Mouse (Mus musculus) intestine, embryonic 16.5 days (tissue): ENCODE results near the gene Mcm7. TPM values are rescaled to one million over a fixed set of nuclear protein-coding genes. Genes with fewer than 3 reads are reported as not detected.

Source experiments
- ATAC-seq: fragments of 200-750 bp; cut with Nextera tagmentation; 2 replicates; pipeline ENCODE4 v1.8.0; 2017; ENCODE audit warnings: moderate TSS enrichment, moderate library complexity
- H3K27ac ChIP-seq: fragments of 300-500 bp; sonication (generic); 2 replicates; pipeline ENCODE4 v1.5.1; 2014; ENCODE audit warnings: mild to moderate bottlenecking, low read length
- H3K27me3 ChIP-seq: fragments of 300-500 bp; sonication (generic); replicated peaks from 2 replicates; pipeline ENCODE4 v1.6.1; 2014; ENCODE audit warnings: low read length, control low read depth, mixed read lengths; ENCODE audit not compliant: control insufficient read depth, insufficient read depth
- H3K36me3 ChIP-seq: fragments of 300-500 bp; sonication (generic); 2 replicates; pipeline ENCODE4 v1.6.1; 2014; ENCODE audit warnings: low read length, control low read depth; ENCODE audit not compliant: control insufficient read depth, insufficient read depth
- H3K4me1 ChIP-seq: fragments of 300-500 bp; sonication (generic); 2 replicates; pipeline ENCODE4 v1.6.1; 2014; ENCODE audit warnings: low read length, control low read depth, mixed read lengths; ENCODE audit not compliant: control insufficient read depth, insufficient read depth
- H3K4me2 ChIP-seq: fragments of 300-500 bp; sonication (generic); 2 replicates; pipeline ENCODE4 v1.6.1; 2014; ENCODE audit warnings: low read depth, low read length, control low read depth
- H3K4me3 ChIP-seq: fragments of 300-500 bp; sonication (generic); 2 replicates; pipeline ENCODE4 v1.5.1; 2014; ENCODE audit warnings: mild to moderate bottlenecking, low read length
- H3K9ac ChIP-seq: fragments of 300-500 bp; sonication (generic); 2 replicates; pipeline ENCODE4 v1.6.1; 2014; ENCODE audit warnings: low read depth, low read length
- H3K9me3 ChIP-seq: fragments of 300-500 bp; sonication (generic); 2 replicates; pipeline ENCODE4 v1.6.1; 2016; ENCODE audit warnings: low read length, control low read depth; ENCODE audit not compliant: control insufficient read depth
- WGBS: fragments of 180-500 bp; shearing (Covaris S2); extraction: QIAGEN DNeasy Blood & Tissue Kit; methylation state at CpG from one replicate; pipeline ENCODE4 v1.1.7; 2014; 5-methylcytosine and 5-hydroxymethylcytosine counted together
- microRNA counts: library from miRNA; unstranded; fragments of <30 nt; microRNA quantifications from one replicate; lab custom pipeline; 2016
- microRNA-seq: library from miRNA; unstranded; fragments of <30 nt; microRNA quantifications from one replicate; pipeline ENCODE4, GENCODE M21; 2016
- polyA plus RNA-seq: library from polyadenylated mRNA; unstranded; fragments of >200 nt; fragmentation: Nextera tagmentation; extraction: Ambion mirVana; gene quantifications from 2 replicates; pipeline ENCODE4 v1.2.1, GENCODE M21; 2015

The Mcm7 gene
- polyA plus RNA-seq, 1 experiment from 2014 or later = 147 TPM

DNA sequence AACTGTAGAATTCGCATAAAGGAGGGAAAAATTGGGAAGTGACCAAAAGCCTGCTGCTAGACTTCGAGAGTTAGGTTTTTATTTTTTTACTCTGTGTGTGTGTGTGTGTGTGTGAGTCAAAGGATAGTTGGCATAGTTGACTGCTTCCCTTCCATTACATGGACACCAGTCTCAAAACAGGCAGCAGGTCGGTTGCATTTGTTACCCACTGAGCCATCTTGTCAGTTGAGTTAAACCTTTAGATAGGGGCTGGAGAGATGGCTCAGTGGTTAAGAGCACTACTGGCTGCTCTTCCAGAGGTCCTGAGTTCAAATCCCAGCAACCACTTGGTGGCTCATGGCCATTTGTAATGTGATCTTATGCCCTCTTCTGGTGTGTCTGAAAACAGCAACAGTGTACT is 54.2 kb downstream of the Mcm7 start:
- Histone ChIP-seq H3K9me3 (no peaks in the 10 kb centered on the region), H3K27me3 (no peaks in the 10 kb centered on the region), H3K4me3 (peak overlapping the region; percentile 59), H3K4me1 (peaks cover 11% of the 10 kb centered on the region; the same call in 1 of the 2 replicates), H3K9ac (peak overlapping the region; percentile 71), H3K27ac (no peak overlapping the region), H3K36me3 (peaks cover 1% of the 10 kb centered on the region), H3K4me2 (peak overlapping the region; percentile 58)
- ATAC-seq = no peak
- 63% methylated on average over 3 of the region's 3 CpGs for WGBS

DNA sequence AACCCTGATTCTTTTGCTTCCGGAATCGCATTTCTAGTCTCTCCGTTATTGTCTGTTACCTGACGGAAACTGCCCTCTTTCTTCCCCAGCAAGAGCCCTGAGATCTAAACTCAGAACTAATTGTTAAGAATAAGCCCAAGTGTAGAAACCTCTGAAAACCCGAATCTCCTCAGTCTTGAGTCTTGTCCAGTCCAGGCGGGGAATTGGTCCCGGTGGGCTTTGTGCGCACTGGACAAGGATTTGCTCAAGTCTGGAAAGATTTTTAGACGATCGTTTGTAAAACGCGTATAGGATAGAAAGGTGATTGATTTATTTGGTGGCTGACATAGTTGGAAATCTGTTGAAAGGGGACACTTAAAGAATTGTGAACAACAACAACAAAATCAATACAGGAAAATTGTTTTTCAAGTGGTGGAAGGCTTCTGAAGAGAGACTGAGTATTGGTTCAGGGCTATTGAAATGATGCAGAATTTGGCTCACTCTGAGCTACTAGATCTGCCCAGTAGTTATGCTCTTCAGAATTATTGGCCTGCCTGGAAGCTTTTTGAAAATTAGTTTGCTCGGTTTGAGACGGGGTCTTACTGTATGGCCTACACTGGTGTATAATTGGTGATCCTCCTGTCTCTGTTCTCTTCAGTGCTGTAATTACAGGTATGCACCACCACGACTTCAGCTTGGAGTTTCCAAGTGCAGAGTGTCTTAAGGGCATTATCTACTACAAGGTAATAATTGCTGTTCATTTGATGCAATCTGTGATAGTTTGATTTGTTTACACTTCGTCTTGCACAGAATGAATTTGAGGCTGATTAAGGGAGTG is 54.8 kb downstream of the Mcm7 start:
- Histone ChIP-seq H3K27ac (peak overlapping the region; percentile 88), H3K4me1 (peaks cover 11% of the 10 kb centered on the region; the same call in 1 of the 2 replicates), H3K9me3 (no peaks in the 10 kb centered on the region), H3K27me3 (no peaks in the 10 kb centered on the region), H3K4me3 (peak overlapping the region; percentile 59), H3K4me2 (peak overlapping the region; percentile 58), H3K36me3 (no peaks in the 10 kb centered on the region; the same call in 1 of the 2 replicates), H3K9ac (peak overlapping the region; percentile 71)
- ATAC-seq = peak; percentile 50
- 6% methylated on average over 16 of the region's 16 CpGs for WGBS

DNA sequence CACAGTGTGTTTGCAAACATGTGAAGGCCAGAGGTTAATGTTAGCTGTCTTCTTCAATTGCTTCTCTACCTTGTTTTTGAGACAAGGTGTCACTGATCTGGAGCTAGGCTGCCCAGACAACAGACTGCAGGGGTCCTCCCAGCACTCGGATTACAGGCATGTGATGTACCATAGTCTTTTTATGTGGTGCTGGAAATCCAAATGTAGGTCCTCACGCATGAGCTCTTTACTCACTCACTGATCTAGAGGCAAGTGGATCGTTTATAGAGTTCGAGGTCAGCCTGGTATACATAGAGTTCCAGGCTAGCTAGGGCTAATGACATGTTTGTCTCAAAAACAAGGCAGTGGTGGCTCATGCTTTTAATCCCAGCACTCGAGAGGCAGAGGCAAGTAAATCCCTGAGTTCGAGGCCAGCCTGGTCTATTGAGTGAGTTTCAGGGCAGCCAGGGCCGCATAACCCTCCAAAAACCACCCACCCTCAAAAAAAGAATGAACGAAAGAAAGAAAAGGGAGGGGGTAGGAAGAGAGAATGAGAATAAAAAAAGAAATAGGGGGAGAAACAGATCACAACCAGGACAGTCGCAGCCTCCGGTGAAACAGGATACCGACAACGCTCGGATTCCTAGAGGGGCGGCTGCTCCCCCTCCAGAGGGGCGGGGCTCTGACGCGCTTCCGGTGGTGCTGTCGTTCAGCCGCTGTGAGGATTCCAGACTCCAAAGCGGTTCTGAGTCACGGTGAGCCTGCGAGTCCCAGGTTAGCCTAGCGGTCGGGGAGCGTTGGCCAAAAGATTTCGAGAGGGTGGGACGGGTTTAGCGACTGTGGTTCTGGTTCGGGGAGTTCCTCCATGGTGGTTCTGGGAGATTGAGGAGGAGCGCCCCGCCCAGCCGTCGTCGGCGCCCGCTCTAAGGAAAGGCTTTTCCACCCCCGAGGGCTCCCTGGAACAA is 55.7 kb downstream of the Mcm7 start, which contains the start of gene Zscan21:
Zscan21 (plus strand) TSS at position 649 of the 944 bp plus-strand sequence.
- ATAC-seq = peak; percentile 99
- Histone ChIP-seq H3K36me3 (no peaks in the 10 kb centered on the region; the same call in 1 of the 2 replicates), H3K9me3 (no peaks in the 10 kb centered on the region), H3K4me2 (peak within 1 kb of the TSS; percentile 58), H3K4me1 (peaks cover 11% of the 10 kb centered on the region; the same call in 1 of the 2 replicates), H3K4me3 (peak within 1 kb of the TSS; percentile 59), H3K27me3 (no peaks in the 10 kb centered on the region), H3K27ac (peak within 1 kb of the TSS; percentile 88), H3K9ac (peak within 1 kb of the TSS; percentile 71)
- 6% methylated on average over 38 of the region's 38 CpGs for WGBS

MicroRNAs encoded within 50 kb of the gene (microRNA counts, 519-probe panel; counts per million panel counts)
- microRNA mmu-miR-106b (lab: Ali Mortazavi, UCI) (3,498 counts per million, percentile 89 among the panel's probes with 10 or more counts), microRNA mmu-miR-25 (lab: Ali Mortazavi, UCI) (4,033 counts per million, percentile 96 among the panel's probes with 10 or more counts), microRNA mmu-miR-93 (lab: Ali Mortazavi, UCI) (3,498 counts per million, percentile 89 among the panel's probes with 10 or more counts)

Small RNAs within 50 kb of the gene (microRNA-seq; reads per million reads assigned to microRNA genes)
- 6,441 reads per million, percentile 91 among the genes with 10 or more reads in this experiment for gene Mir106b
- 555 reads per million, percentile 68 among the genes with 10 or more reads in this experiment for gene Mir25
- 9,542 reads per million, percentile 93 among the genes with 10 or more reads in this experiment for gene Mir93

Other genes starting within 250 kb of the Mcm7 start
- gene Gjc3, start 209.3 kb downstream of the Mcm7 start, polyA plus RNA-seq = 0.34 and 0.50 TPM in 2 replicates
- 0.34 and 0.37 TPM in 2 replicates for gene Azgp1, start 190.9 kb downstream of the Mcm7 start, polyA plus RNA-seq
- gene Smok3a, start 151.2 kb downstream of the Mcm7 start, polyA plus RNA-seq = not detected in 2 replicates
- not detected in 2 replicates for gene Smok3b, start 151.0 kb downstream of the Mcm7 start, polyA plus RNA-seq
- not detected in 2 replicates for gene Smok3c, start 119.2 kb downstream of the Mcm7 start, polyA plus RNA-seq
- 11.1 and 12.3 TPM in 2 replicates for gene Zkscan1, start 87.3 kb downstream of the Mcm7 start, polyA plus RNA-seq
- 40.8 and 44.2 TPM in 2 replicates for gene Zscan21, start 55.5 kb downstream of the Mcm7 start, polyA plus RNA-seq
- gene Zfp113, start 16.7 kb downstream of the Mcm7 start, polyA plus RNA-seq = 11.7 and 11.8 TPM in 2 replicates
- 282 and 303 TPM in 2 replicates for gene Cops6, start 11.4 kb downstream of the Mcm7 start, polyA plus RNA-seq
- gene Ap4m1, start 420 bp downstream of the Mcm7 start, polyA plus RNA-seq = 16.7 and 17.1 TPM in 2 replicates
- gene Taf6, start 15.0 kb upstream of the Mcm7 start, polyA plus RNA-seq = 64.5 and 69.2 TPM in 2 replicates
- 29.9 and 33.7 TPM in 2 replicates for gene Cnpy4, start 15.1 kb upstream of the Mcm7 start, polyA plus RNA-seq
- 5.7 and 7.0 TPM in 2 replicates for gene Mblac1, start 21.9 kb upstream of the Mcm7 start, polyA plus RNA-seq
- gene Nxpe5, start 53.5 kb upstream of the Mcm7 start, polyA plus RNA-seq = not detected in 2 replicates
- gene Lamtor4, start 83.1 kb upstream of the Mcm7 start, polyA plus RNA-seq = 101 and 107 TPM in 2 replicates
- 3.7 and 3.9 TPM in 2 replicates for gene BC037034, start 91.6 kb upstream of the Mcm7 start, polyA plus RNA-seq
- 0.80 and 0.92 TPM in 2 replicates for gene Gal3st4, start 100.4 kb upstream of the Mcm7 start, polyA plus RNA-seq
- 0.06 TPM in 2 replicates for gene Gm43720, start 107.5 kb upstream of the Mcm7 start, polyA plus RNA-seq
- gene Gpc2, start 107.6 kb upstream of the Mcm7 start, polyA plus RNA-seq = 11.2 and 13.1 TPM in 2 replicates
- gene Stag3, start 107.8 kb upstream of the Mcm7 start, polyA plus RNA-seq = 2.0 and 3.2 TPM in 2 replicates
- gene Pvrig, start 169.5 kb upstream of the Mcm7 start, polyA plus RNA-seq = 0.44 and 0.47 TPM in 2 replicates